Mouse (Mus musculus) limb, embryonic 15.5 days (tissue): ENCODE results near the gene Baz1b. TPM values are rescaled to one million over a fixed set of nuclear protein-coding genes. Genes with fewer than 3 reads are reported as not detected.

Experiments
- ATAC-seq: fragments of 200-750 bp; cut with Nextera tagmentation; 2 replicates; pipeline ENCODE4 v1.8.0; 2017; ENCODE audit warnings: low read depth, moderate TSS enrichment; ENCODE audit not compliant: insufficient number of reproducible peaks, low FRiP score, low TSS enrichment
- H3K27ac ChIP-seq: fragments of 300-500 bp; sonication (generic); 2 replicates; pipeline ENCODE4 v1.5.1; 2015; ENCODE audit warnings: moderate library complexity, mild to moderate bottlenecking, inconsistent platforms
- H3K27me3 ChIP-seq: fragments of 300-500 bp; sonication (generic); 2 replicates; pipeline ENCODE4 v1.6.1; 2015; ENCODE audit warnings: inconsistent platforms
- H3K36me3 ChIP-seq: fragments of 300-500 bp; sonication (generic); 2 replicates; pipeline ENCODE4 v1.6.1; 2015; ENCODE audit warnings: inconsistent platforms
- H3K4me1 ChIP-seq: fragments of 300-500 bp; sonication (generic); 2 replicates; pipeline ENCODE4 v1.6.1; 2015; ENCODE audit warnings: inconsistent platforms
- H3K4me2 ChIP-seq: fragments of 300-500 bp; sonication (generic); 2 replicates; pipeline ENCODE4 v1.6.1; 2015; ENCODE audit warnings: mild to moderate bottlenecking, inconsistent platforms
- H3K4me3 ChIP-seq: fragments of 300-500 bp; sonication (generic); 2 replicates; pipeline ENCODE4 v1.5.1; 2015; ENCODE audit warnings: mild to moderate bottlenecking, inconsistent platforms
- H3K9ac ChIP-seq: fragments of 300-500 bp; sonication (generic); 2 replicates; pipeline ENCODE4 v1.6.1; 2015; ENCODE audit warnings: inconsistent platforms
- H3K9me3 ChIP-seq: fragments of 300-500 bp; sonication (generic); 2 replicates; pipeline ENCODE4 v1.6.1; 2016; ENCODE audit warnings: inconsistent platforms
- WGBS: fragments of 180-500 bp; shearing (Covaris S2); methylation state at CpG from one replicate; pipeline ENCODE4 v1.1.7; 2015; 5-methylcytosine and 5-hydroxymethylcytosine counted together
- polyA plus RNA-seq: library from polyadenylated mRNA; unstranded; fragments of >200 nt; fragmentation: Nextera tagmentation; extraction: Ambion mirVana; gene quantifications from 2 replicates; pipeline ENCODE4 v1.2.1, GENCODE M21; 2015

Gene Baz1b
- polyA plus RNA-seq, 1 experiment from 2014 or later: 38.4 TPM

DNA sequence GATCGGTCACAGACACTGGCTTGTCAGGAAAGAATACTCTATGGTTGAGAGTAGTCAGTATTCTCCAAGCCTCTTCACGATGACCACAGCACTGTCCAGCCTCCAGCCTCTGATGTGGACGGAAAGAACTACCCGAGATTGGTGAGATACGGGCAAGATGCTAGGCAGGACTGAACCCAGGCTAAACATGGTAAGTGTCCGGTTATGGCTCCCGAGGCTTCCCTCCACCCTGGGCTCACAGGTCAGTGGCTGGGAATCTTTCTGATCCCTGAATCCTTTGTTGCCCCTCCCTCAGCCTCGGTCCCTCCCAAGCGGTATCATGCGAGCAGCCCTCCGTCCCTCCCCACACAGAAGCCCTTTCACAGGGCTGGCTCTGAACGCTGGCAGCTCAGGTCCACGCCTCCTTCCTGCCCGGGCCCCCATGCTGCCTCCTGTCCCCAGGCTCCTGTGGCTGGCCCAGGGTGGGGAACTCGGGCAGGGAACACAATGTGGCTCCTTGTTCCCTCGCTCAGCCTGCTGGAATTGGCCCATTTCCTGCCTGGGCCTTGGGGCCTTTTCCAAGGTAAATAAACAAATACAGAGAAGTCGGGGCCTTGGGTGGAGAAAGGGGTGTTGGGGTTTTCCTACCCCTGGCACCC is 76.9 kb downstream of the Baz1b start:
- Histone ChIP-seq H3K27ac (peak overlapping the region; percentile 88), H3K9me3 (no peaks in the 10 kb centered on the region), H3K36me3 (no peaks in the 10 kb centered on the region), H3K9ac (peak overlapping the region; percentile 2; the same call in 1 of the 2 replicates), H3K27me3 (no peaks in the 10 kb centered on the region), H3K4me1 (peaks cover 25% of the 10 kb centered on the region), H3K4me2 (peak overlapping the region; percentile 17), H3K4me3 (no peak overlapping the region)
- ATAC-seq: peak; percentile 88
- 15% methylated on average over 17 of the region's 17 CpGs for WGBS

DNA sequence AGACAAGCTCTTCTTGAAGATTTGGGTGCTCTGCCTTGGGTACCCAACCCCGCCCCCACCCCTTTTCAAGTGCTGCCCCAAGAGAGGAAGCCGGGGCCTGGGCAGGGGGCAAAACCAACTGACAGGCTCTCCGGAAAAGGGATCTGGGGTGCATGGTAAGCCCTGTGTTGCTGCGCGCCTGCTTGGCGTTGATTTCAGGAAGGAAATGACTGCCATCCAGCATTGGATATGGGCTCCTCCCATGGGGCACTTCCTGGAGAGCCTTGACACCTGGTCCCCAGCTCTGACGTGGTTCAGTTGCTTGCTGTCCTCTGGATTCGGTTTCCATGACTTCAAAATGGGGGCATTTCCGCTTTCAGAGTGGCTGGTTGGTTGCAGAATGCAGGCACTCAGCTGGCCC is 77.5 kb downstream of the Baz1b start:
- Histone ChIP-seq H3K4me3 (no peak overlapping the region), H3K4me2 (peak overlapping the region; percentile 12; the same call in 1 of the 2 replicates), H3K4me1 (peaks cover 30% of the 10 kb centered on the region), H3K9ac (no peak overlapping the region), H3K27me3 (no peaks in the 10 kb centered on the region), H3K36me3 (no peaks in the 10 kb centered on the region), H3K9me3 (no peaks in the 10 kb centered on the region), H3K27ac (peak overlapping the region; percentile 88)
- 41% methylated on average over 9 of the region's 9 CpGs for WGBS
- peak; percentile 75 for ATAC-seq

DNA sequence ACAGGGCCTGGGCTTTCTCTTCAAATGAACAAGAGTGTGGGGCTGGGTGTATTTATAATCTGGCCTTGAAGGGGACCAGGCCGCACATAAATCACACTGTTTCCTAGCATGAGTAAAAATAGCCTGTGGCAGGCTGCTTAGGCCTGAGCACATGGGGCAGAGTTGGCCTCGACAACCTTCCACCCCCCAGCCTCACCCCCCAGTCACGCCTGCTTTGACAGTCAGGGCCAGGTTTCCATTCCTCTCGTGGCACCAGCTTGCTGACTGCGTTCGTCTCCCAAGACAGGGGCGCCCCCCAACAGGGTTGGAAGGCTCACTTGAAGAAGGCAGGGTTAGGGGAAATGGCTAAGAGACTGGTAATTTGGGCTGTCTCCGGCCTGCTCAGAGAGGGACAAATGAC is 82.4 kb downstream of the Baz1b start:
- Histone ChIP-seq H3K9me3 (no peaks in the 10 kb centered on the region), H3K9ac (no peak overlapping the region), H3K27ac (peak overlapping the region; percentile 65), H3K4me2 (no peak overlapping the region), H3K36me3 (no peaks in the 10 kb centered on the region), H3K27me3 (no peaks in the 10 kb centered on the region), H3K4me3 (no peak overlapping the region), H3K4me1 (peaks cover 34% of the 10 kb centered on the region)
- ATAC-seq: peak; percentile 41; the same call in 1 of the 2 replicates
- WGBS: 49% methylated on average over 8 of the region's 8 CpGs

DNA sequence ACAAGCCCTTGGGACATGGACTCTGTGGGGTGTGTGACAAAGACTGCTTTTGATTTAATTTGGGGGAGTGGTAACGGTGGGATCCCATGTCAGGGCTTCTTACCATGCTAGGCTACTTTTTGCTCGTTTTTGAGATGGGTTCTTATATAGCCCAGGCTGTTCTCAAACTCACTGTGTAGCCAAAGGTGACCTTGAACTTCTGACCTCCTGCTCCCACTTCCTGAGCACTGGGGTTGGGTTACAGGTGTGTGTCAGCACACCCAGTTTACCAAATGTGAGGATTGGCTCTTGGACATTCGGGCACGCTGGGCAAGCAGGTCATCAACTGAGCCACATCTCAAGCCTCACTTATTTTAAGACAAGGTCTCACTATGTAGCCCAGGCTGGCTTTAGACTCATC is 83.3 kb downstream of the Baz1b start:
- H3K4me3 ChIP-seq: no peak overlapping the region
- WGBS: 82% methylated on average over 4 of the region's 4 CpGs
- no peak overlapping the region for H3K9ac ChIP-seq
- no peaks in the 10 kb centered on the region for H3K9me3 ChIP-seq
- no peaks in the 10 kb centered on the region for H3K27me3 ChIP-seq
- H3K27ac ChIP-seq: no peak overlapping the region
- H3K4me2 ChIP-seq: no peak overlapping the region
- no peak for ATAC-seq
- peaks cover 40% of the 10 kb centered on the region for H3K4me1 ChIP-seq
- no peaks in the 10 kb centered on the region for H3K36me3 ChIP-seq

DNA sequence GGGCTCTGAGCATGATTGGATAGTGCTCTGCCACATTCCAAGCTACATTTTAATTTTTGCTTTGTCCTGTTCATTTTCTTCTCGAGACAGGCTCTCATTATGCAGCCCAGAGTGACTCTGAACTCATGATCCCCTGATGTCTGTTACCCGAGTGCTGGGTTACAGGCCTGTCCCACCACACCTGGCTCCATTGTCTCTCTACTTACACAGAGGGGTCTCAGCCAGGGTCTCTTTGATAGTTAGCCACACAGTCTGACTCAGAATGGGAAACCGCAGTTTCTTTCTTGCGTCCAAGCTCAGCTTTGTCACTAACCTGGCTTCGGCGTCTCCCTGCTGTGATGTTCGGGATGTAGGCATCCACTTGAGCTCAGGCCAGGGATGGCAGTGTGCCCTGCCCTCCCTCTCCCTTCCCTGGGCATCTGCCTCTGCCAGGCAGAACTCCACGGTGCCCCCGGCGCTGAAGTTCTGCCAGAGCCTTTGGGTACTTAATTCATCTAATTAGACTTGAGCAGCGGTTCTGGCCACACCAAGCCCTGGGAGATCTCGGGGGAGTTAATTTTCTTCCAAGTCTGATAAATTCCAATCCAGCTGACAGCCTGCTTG is 84.6 kb downstream of the Baz1b start:
- no peaks in the 10 kb centered on the region for H3K36me3 ChIP-seq
- H3K4me2 ChIP-seq: no peak overlapping the region
- no peaks in the 10 kb centered on the region; the same call in 1 of the 2 replicates for H3K27me3 ChIP-seq
- ATAC-seq: no peak
- H3K4me3 ChIP-seq: no peak overlapping the region
- H3K9me3 ChIP-seq: no peaks in the 10 kb centered on the region
- no peak overlapping the region for H3K9ac ChIP-seq
- peaks cover 51% of the 10 kb centered on the region for H3K4me1 ChIP-seq
- peak overlapping the region; percentile 79 for H3K27ac ChIP-seq
- 49% methylated on average over 12 of the region's 12 CpGs for WGBS

DNA sequence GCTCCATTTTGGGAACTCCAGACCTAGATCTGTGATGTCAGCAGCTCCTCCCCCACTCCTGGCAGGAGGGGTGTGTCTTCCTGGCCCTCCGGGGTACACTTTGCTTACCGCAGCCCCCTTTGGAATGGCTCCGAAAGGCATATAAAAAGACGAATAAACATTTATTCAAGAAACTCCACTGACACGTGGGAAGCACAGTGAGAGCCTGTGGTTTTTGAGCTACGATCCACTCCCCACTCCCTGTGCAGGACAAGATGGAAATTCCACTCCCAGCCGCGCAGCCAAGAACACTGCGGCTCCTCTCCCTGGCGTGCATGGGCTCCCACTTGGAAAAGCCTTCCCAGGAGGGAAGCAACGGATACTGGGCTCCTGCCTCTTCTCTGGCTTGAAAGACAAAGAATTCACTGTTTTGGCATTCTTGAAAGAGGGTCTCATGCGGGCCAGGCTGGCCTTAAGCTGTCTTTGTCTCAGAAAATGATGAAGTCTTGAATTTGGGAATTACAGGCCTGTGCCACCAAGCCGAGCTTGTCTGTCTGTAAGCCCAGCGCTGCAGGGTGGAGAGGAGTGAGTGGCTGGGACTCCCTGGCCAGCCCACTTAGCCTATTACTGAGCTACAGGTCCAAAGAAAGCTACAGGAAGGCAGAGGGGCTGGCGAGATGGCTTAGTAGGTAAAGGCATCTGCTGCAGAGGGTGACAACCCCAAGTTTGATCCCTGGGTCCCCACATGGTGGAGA is 87.8 kb downstream of the Baz1b start:
- Histone ChIP-seq H3K27me3 (no peaks in the 10 kb centered on the region; the same call in 1 of the 2 replicates), H3K9ac (no peak overlapping the region)
- ATAC-seq: peak; percentile 79

DNA sequence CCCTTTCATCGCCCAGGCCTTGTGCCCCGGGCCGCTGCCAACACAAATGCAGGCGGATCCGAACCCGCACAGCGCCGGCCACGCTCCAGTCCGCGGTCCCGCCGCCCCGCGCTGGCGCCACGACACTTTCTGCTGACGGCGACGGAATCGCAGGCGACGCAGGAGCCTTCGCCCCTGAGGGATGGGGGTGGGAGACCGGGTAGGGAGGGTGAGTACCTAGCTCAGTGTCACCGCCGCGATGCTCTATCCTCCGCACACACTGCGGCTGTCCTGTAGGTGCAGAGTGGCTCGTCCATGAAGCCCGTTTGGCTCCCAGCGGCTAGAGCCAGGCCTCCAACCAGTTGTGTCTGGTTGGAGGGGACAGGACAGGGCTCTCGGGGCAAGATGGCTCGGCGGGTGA is 89.5 kb downstream of the Baz1b start:
- no peaks in the 10 kb centered on the region for H3K36me3 ChIP-seq
- peaks cover 46% of the 10 kb centered on the region for H3K4me1 ChIP-seq
- H3K4me3 ChIP-seq: peak overlapping the region; percentile 18
- ATAC-seq: no peak
- no peaks in the 10 kb centered on the region; the same call in 1 of the 2 replicates for H3K27me3 ChIP-seq
- H3K9me3 ChIP-seq: no peaks in the 10 kb centered on the region
- peak overlapping the region; percentile 90 for H3K27ac ChIP-seq
- peak overlapping the region; percentile 33 for H3K4me2 ChIP-seq
- H3K9ac ChIP-seq: no peak overlapping the region
- 4% methylated on average over 36 of the region's 36 CpGs for WGBS

More for the DNA sequence above, 87.8 kb downstream of the Baz1b start:
- 15% methylated on average over 15 of the region's 15 CpGs for WGBS
- Histone ChIP-seq H3K36me3 (no peaks in the 10 kb centered on the region), H3K9me3 (no peaks in the 10 kb centered on the region), H3K4me3 (peak overlapping the region; percentile 8; the same call in 1 of the 2 replicates), H3K27ac (peak overlapping the region; percentile 90), H3K4me1 (peaks cover 42% of the 10 kb centered on the region), H3K4me2 (peak overlapping the region; percentile 31; the same call in 1 of the 2 replicates)

DNA sequence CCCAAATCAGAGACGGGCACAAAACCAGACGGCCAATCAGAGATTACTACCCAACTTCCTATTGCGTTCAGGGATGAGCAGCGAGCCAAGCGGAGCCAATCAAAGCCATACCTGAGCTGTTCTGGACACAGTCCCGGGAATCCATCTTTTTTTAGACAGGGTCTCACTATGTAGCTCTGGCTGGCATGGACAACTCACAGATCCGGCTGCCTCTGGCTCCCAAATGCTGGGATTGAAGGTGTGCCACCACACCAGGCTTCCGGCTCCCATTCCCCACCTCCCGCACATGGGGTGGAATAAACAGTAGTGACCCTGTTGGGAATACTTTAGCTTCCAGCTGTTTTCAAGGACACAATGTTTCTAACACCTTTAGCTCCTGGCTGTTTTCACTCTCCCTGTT is 93.2 kb downstream of the Baz1b start:
- H3K4me1 ChIP-seq: peaks cover 23% of the 10 kb centered on the region
- H3K27me3 ChIP-seq: no peaks in the 10 kb centered on the region; the same call in 1 of the 2 replicates
- no peaks in the 10 kb centered on the region for H3K9me3 ChIP-seq
- peak overlapping the region; percentile 47 for H3K27ac ChIP-seq
- H3K36me3 ChIP-seq: no peaks in the 10 kb centered on the region
- 52% methylated on average over 9 of the region's 9 CpGs for WGBS
- peak; percentile 60 for ATAC-seq
- no peak overlapping the region for H3K4me3 ChIP-seq
- no peak overlapping the region for H3K4me2 ChIP-seq
- H3K9ac ChIP-seq: no peak overlapping the region

DNA sequence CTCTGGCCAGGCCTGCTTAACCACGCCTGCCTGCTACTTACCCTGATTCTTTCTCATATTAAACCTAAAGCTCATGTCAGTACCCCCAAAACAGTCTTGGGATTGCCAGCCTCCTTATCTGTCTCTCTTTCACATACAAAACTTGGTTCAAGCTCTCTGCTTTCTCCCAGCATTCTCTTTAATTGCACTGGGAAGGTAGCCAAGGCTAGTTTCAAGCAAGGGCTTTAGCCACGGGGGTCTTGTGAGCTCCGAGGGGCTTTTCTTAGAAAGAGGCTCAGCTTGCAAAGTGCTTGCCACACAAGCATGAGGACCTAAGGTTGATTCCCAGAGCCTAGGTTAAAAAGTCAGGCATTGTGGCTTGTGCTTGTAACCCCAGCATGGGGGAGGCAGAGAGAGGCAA is 98.1 kb downstream of the Baz1b start:
- H3K27ac ChIP-seq: no peak overlapping the region
- 60% methylated on average over 3 of the region's 3 CpGs for WGBS
- ATAC-seq: no peak

DNA sequence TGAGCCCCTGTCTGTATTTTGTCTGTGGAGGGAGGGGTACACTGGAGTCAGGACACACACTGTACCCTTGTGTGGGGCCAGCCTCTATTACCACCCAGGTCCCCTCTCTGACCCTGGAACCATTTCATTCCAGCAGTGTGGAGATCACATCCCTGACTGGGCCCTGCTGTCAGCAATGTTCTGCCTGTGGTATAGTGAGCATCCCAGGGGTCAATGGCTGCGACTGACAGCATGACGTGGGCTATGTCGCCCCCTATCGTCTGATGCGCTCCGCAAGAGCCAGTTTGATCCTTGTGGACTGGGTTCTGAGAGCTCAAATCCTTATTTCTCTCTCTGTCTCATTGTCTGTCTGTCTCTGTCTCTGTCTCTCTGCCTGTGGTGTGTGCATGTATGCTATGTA is 99.1 kb downstream of the Baz1b start:
- 1% methylated on average over 6 of the region's 6 CpGs for WGBS
- ATAC-seq: no peak; the same call in 1 of the 2 replicates
- H3K36me3 ChIP-seq: no peaks in the 10 kb centered on the region

More for the DNA sequence above, 98.1 kb downstream of the Baz1b start:
- Histone ChIP-seq H3K4me3 (no peak overlapping the region), H3K4me2 (no peak overlapping the region), H3K27me3 (no peaks in the 10 kb centered on the region), H3K36me3 (no peaks in the 10 kb centered on the region), H3K9ac (no peak overlapping the region), H3K4me1 (peaks cover 4% of the 10 kb centered on the region; the same call in 1 of the 2 replicates), H3K9me3 (no peaks in the 10 kb centered on the region)

DNA sequence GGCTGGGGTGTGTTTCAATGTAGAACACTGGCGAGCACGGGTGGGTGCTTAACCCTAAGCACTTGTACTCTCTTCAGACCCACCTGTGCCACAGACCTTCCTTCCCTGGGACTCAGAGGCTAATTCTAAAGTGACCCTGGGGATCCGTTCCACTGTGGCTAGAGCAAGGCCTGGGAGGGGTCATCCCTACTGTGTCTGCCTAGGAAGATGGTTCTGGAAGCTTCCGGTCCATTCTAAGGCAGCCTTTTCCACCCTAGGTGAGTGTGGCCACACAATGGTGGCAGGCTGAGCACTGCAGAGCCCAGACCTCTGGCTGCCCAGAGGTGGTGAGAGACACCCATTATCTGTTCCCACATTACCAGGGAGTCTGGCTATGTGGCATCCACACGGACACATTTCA is 99.9 kb downstream of the Baz1b start:
- H3K27ac ChIP-seq: no peak overlapping the region
- no peaks in the 10 kb centered on the region for H3K4me1 ChIP-seq
- no peak overlapping the region for H3K4me2 ChIP-seq
- no peak overlapping the region for H3K9ac ChIP-seq
- no peaks in the 10 kb centered on the region for H3K9me3 ChIP-seq
- H3K4me3 ChIP-seq: no peak overlapping the region
- H3K36me3 ChIP-seq: no peaks in the 10 kb centered on the region
- H3K27me3 ChIP-seq: no peaks in the 10 kb centered on the region
- no peak for ATAC-seq
- 75% methylated on average over 5 of the region's 5 CpGs for WGBS

More for the DNA sequence above, 99.1 kb downstream of the Baz1b start:
- Histone ChIP-seq H3K9ac (no peak overlapping the region), H3K4me3 (no peak overlapping the region), H3K4me2 (no peak overlapping the region), H3K4me1 (no peaks in the 10 kb centered on the region), H3K27ac (no peak overlapping the region), H3K9me3 (no peaks in the 10 kb centered on the region), H3K27me3 (no peaks in the 10 kb centered on the region)

DNA sequence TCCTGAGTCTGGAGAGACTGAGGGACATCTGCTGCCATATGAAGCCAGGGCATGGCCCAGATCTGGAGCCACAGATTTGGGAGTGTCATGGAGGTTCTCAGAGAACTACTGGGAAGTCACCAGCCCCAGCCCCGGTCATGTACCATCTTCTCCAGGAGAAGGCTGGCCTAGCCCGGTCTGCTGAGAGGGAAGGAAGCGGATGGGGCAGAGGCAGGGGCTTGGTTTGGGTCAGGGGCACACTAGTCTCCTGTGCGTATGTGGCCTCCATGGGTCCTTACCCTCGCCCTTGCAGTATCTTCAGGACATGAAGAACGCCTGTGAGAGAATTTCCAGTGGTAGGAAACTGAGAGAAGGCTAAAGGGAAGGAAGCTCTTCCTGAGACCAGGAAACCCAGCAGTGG is 103.6 kb downstream of the Baz1b start:
- no peak for ATAC-seq
- H3K4me2 ChIP-seq: no peak overlapping the region
- no peaks in the 10 kb centered on the region for H3K4me1 ChIP-seq
- no peak overlapping the region for H3K4me3 ChIP-seq
- H3K9ac ChIP-seq: no peak overlapping the region
- no peaks in the 10 kb centered on the region for H3K27me3 ChIP-seq
- H3K36me3 ChIP-seq: no peaks in the 10 kb centered on the region
- H3K9me3 ChIP-seq: no peaks in the 10 kb centered on the region
- H3K27ac ChIP-seq: no peak overlapping the region
- 82% methylated on average over 6 of the region's 6 CpGs for WGBS
